Mouse (Mus musculus): ENCODE measurements around the gene Clca3a2. TPM values are rescaled to one million over a fixed set of nuclear protein-coding genes. Genes with fewer than 3 reads are reported as not detected.
"Not testable (repeated sequence)": the region's sequence is repeated elsewhere in the genome, so short reads cannot be mapped to it uniquely, and the experiment has no call there.

Gene Clca3a2
- polyA plus RNA-seq, 1 experiment from 2014 or later: not detected

- Histone ChIP-seq H3K4me1 (ENCODE audit: control insufficient read depth, insufficient read depth, low read depth, low read length) (no peaks in the 10 kb centered on the region), H3K36me3 (ENCODE audit: control insufficient read depth, insufficient read depth, low read length) (no peaks in the 10 kb centered on the region), H3K9me3 (ENCODE audit: control insufficient read depth, low read length) (no peaks in the 10 kb centered on the region), H3K27ac (ENCODE audit: low read depth, low read length) (no peak overlapping the region), H3K4me2 (ENCODE audit: low read length) (no peak overlapping the region), H3K27me3 (replicated peaks; ENCODE audit: control insufficient read depth, insufficient read depth, low read length) (no peaks in the 10 kb centered on the region), H3K9ac (ENCODE audit: low read depth, low read length) (no peak overlapping the region), H3K4me3 (ENCODE audit: low read length) (no peak overlapping the region)
- ATAC-seq: no peak
- WGBS: 3% methylated on average over 2 of the region's 2 CpGs
Observed at GRCm38 (mm10) chr3:144753120-144753519, 66.2 kb downstream of the Clca3a2 start.

GRCm38 (mm10) chr3:144749062-144749963, 70.0 kb downstream of the Clca3a2 start:
- H3K9ac ChIP-seq (ENCODE audit: low read depth, low read length); H3K27me3 ChIP-seq (replicated peaks; ENCODE audit: control insufficient read depth, insufficient read depth, low read length); H3K4me3 ChIP-seq (ENCODE audit: low read length); H3K9me3 ChIP-seq (ENCODE audit: control insufficient read depth, low read length); H3K36me3 ChIP-seq (ENCODE audit: control insufficient read depth, insufficient read depth, low read length); H3K27ac ChIP-seq (ENCODE audit: low read depth, low read length); H3K4me1 ChIP-seq (ENCODE audit: control insufficient read depth, insufficient read depth, low read depth, low read length): not testable (repeated sequence)
- ATAC-seq: peak; percentile 56
- H3K4me2 ChIP-seq (ENCODE audit: low read length): peak overlapping the region; percentile 28; the same call in 1 of the 2 replicates
- WGBS: 37% methylated on average over 18 of the region's 21 CpGs

- not testable (repeated sequence) for H3K4me1 ChIP-seq (ENCODE audit: control insufficient read depth, insufficient read depth, low read depth, low read length); H3K36me3 ChIP-seq (ENCODE audit: control insufficient read depth, insufficient read depth, low read length); H3K27ac ChIP-seq (ENCODE audit: low read depth, low read length); H3K9ac ChIP-seq (ENCODE audit: low read depth, low read length); H3K27me3 ChIP-seq (replicated peaks; ENCODE audit: control insufficient read depth, insufficient read depth, low read length); H3K4me3 ChIP-seq (ENCODE audit: low read length); H3K4me2 ChIP-seq (ENCODE audit: low read length); H3K9me3 ChIP-seq (ENCODE audit: control insufficient read depth, low read length)
- 25% methylated on average over 3 of the region's 3 CpGs for WGBS
- peak; percentile 48; the same call in 1 of the 2 replicates for ATAC-seq
Observed at GRCm38 (mm10) chr3:144747706-144748105, 71.6 kb downstream of the Clca3a2 start.

Other genes starting within 250 kb of the Clca3a2 start
- 12.1 and 12.3 TPM in 2 replicates for gene Hs2st1, start 249.3 kb downstream of the Clca3a2 start, polyA plus RNA-seq (2015; fragmentation: Nextera tagmentation; extraction: Ambion mirVana)
- gene Selenof, start 249.2 kb downstream of the Clca3a2 start, polyA plus RNA-seq (2015; fragmentation: Nextera tagmentation; extraction: Ambion mirVana): 574 and 619 TPM in 2 replicates
- 95.4 and 113 TPM in 2 replicates for gene Sh3glb1, start 99.2 kb downstream of the Clca3a2 start, polyA plus RNA-seq (2015; fragmentation: Nextera tagmentation; extraction: Ambion mirVana)
- 0.26 and 0.31 TPM in 2 replicates for gene Clca3a1, start 58.5 kb downstream of the Clca3a2 start, polyA plus RNA-seq (2015; fragmentation: Nextera tagmentation; extraction: Ambion mirVana)
- not detected in 2 replicates for gene Clca3b, start 29.9 kb upstream of the Clca3a2 start, polyA plus RNA-seq (2015; fragmentation: Nextera tagmentation; extraction: Ambion mirVana)
- not detected in 2 replicates for gene Clca4b, start 113.0 kb upstream of the Clca3a2 start, polyA plus RNA-seq (2015; fragmentation: Nextera tagmentation; extraction: Ambion mirVana)
- not detected in 2 replicates for gene Clca4a, start 155.6 kb upstream of the Clca3a2 start, polyA plus RNA-seq (2015; fragmentation: Nextera tagmentation; extraction: Ambion mirVana)
- gene Clca1, start 213.3 kb upstream of the Clca3a2 start, polyA plus RNA-seq (2015; fragmentation: Nextera tagmentation; extraction: Ambion mirVana): not detected in 2 replicates